Mouse (Mus musculus) CH12.LX (cell line): ENCODE results near the gene Cntn2.

ENCODE experiments used
- CTCF ChIP-seq, 2 experiments: IDR thresholded peaks in 1 of 2; conservative IDR thresholded peaks in 1 of 2; 2 replicates each; pipeline ENCODE4 v1.5.1; 2011 to 2012; ENCODE audit warnings: low read depth in 2 of 2, low read length in 2 of 2, improper control_type of control experiment in 1 of 2, inconsistent platforms in 1 of 2, mild to moderate bottlenecking in 1 of 2, moderate library complexity in 1 of 2
- EP300 ChIP-seq: IDR thresholded peaks from 2 replicates; pipeline ENCODE4 v1.6.1; 2011; ENCODE audit warnings: low read length, improper control_type of control experiment
- GABPA ChIP-seq: IDR thresholded peaks from 2 replicates; pipeline ENCODE4 v1.6.1; 2012; ENCODE audit warnings: low read depth, low read length, improper control_type of control experiment, inconsistent platforms; ENCODE audit not compliant: insufficient replicate concordance
- POLR2A ChIP-seq: IDR thresholded peaks from 2 replicates; pipeline ENCODE4 v1.6.1; 2011; ENCODE audit warnings: low read depth, mild to moderate bottlenecking, improper control_type of control experiment, low read length
- ZMIZ1 ChIP-seq: IDR thresholded peaks from 2 replicates; pipeline ENCODE4 v1.6.1; 2012; ENCODE audit warnings: low read depth, mild to moderate bottlenecking, inconsistent platforms, low read length, improper control_type of control experiment

- TF ChIP-seq EP300, result no peak
- peak; percentile 73 to 97 for TF ChIP-seq CTCF (conservative IDR thresholded peaks at IDR 0.05 in 1 of 2, IDR thresholded peaks at IDR 0.05 in 1 of 2; ENCODE audit: low read depth in 2 of 2, low read length in 2 of 2)
- TF ChIP-seq POLR2A, result no peak
- no peak for TF ChIP-seq ZMIZ1
- no peak for TF ChIP-seq GABPA
These were observed 17.2 kb downstream of the Cntn2 start for GRCm38 (mm10) chr1:132525832-132526231.
